Mouse (Mus musculus) C2C12 (cell line): Measurements from ENCODE around the gene Rest.

Source experiments
- CEBPB ChIP-seq: IDR thresholded peaks from one replicate; pipeline ENCODE4 v1.6.1; 2011; ENCODE audit warnings: low read depth, mild to moderate bottlenecking, control low read depth, moderate library complexity
- CTCF ChIP-seq: IDR thresholded peaks from one replicate; pipeline ENCODE4 v1.5.1; 2011; ENCODE audit not compliant: control insufficient read depth, insufficient read depth, insufficient read length
- MAX ChIP-seq: IDR thresholded peaks from one replicate; pipeline ENCODE4 v1.6.1; 2011; ENCODE audit warnings: mild to moderate bottlenecking, control low read depth

DNA sequence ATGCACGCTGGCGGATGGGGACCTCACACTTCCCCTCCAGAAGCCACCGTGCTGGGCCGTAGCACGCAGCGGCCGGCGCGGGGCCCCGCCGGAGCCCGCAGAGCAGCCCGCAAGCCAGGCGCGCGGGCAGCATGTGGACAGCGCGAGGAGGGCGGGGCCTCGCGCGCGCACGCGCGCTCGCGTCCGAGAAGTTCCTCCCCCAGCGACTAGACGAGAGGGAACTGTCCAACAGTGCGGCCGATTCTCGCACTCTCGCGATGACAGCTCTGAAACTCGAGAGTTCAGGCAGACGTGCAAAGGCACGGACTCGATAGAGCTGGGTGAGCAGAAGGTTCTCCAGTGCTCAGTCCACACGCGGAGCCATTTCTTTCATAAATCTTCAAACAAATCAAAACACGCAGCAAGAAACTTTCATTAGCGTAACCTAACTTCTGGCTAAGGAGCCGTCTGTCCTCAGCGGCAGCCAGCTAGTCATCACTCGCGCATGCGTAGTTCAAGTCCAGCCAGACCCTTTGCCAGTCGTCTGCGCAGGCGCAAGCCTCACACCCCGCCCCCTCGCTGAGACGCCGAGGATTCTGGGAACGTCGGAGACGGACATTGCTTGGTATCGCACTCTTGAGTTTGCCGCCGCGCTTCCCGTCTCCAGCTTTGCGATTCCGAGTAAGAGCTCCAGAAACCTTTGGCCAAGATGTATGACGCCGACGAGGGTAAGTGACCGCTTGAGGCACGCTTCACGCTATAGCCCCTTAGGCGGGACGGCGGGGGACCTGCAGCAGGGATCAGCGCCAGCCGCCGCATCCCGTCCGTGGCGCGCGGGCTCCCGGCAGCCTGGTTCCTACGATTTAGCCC is 44.9 kb downstream of the Rest start, which contains the start of the genes Noa1 and Polr2b:
- no peak for TF ChIP-seq CTCF
- TF ChIP-seq MAX: peak; percentile 75
- no peak for TF ChIP-seq CEBPB
